Mouse (Mus musculus): Measurements from ENCODE around the gene Gm28778.
A peak's percentile ranks its signal among the peaks of the same experiment; 100 is the strongest.
"Not testable (repeated sequence)": the region's sequence is repeated elsewhere in the genome, so short reads cannot be mapped to it uniquely, and the experiment has no call there.

Gm28778 gene

DNA sequence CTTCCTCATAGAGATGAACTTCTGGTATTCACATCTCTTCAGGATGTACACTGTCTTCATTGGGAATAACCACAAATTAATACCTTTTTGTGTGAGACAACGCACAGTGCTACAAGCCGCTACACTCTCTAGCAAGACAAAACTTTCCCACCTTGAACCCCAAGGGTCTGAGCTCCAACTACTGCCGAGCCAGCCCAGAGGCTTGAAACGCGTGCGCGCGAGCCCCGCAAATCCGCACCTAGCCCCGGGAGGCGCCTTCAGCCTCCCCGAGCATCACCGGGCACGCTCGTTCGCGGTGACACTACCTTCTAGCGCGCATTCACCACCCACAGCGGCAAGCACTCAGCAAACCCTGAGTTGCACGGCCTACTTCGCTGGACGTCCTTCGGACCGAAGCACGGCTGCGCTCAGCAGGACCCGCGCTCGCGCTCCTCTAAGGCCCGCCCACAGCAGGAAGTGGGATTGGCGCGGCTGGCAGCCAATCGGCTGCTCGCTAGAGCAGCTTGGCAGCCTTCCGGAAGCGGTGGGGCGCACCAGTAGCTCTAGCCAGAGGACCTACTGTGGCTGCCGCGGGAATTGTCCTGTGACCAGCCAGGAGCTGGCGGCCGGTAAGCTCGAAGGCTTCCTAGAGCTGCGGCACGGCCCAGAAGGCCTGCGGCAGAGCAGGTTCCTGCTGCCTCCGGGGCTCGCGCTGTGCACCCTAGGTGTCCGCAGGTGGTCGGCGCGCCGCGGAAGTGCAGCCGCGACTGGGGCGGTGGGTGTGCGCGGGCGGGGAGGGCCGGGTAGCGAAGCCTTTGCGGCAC is at the start of gene Gm28778, which contains the start of the genes Pms1 and Ormdl1:
Gm28778 (plus strand) TSS at position 531 of the 803 bp plus-strand sequence.
Pms1 (minus strand) TSS at position 438 of the 803 bp plus-strand sequence.
Ormdl1 (plus strand) TSS at position 515 of the 803 bp plus-strand sequence.
- peak; percentile 83 to 97 for DNase-seq (ENCODE audit: low spot score in 2 of 2)

DNA sequence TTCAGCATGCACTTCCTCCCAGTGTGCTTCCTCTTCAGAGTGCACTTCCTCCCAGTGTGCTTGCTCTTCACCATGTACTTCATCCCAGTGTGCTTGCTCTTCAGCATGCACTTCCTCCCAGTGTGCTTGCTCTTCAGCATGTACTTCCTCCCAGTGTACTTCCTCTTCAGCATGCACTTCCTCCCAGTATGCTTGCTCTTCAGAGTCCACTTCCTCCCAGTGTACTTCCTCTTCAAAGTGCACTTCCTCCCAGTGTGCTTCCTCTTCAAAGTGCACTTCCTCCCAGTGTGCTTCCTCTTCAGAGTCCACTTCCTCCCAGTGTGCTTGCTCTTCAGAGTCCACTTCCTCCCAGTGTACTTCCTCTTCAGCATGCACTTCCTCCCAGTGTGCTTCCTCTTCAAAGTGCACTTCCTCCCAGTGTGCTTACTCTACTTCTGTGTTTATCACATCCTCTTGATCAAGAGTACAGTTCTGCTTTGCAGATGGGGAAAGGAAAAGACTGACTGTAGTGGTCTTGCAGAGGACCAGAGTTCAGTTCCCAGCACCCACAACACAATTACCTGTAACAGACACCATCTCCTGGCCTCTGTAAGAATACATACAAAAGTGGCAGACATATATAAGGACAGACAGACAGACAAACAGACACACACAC is 31.8 kb upstream of the Gm28778 start:
- DNase-seq (ENCODE audit: low spot score in 2 of 2), result not testable (repeated sequence)

DNA sequence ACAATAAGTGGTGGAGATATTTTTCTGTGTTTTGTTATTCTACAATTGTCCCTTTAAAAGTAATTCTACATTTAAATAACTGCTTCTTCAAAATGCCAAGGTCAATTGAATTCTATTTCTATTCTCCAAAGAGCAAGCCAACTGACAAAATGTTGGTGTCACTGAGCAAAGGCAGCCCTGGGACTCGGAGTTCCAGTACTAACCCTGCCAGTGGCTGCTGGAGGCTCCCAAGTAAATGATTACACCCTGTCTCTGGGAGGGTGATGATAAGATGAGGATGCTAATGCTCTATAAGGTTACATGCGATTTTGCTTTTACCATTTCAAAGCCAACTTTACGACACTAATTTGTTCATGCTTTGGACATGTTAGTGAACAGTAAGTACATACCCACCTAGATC is 27.0 kb upstream of the Gm28778 start:
- no peak for DNase-seq (ENCODE audit: low spot score in 2 of 2)

DNA sequence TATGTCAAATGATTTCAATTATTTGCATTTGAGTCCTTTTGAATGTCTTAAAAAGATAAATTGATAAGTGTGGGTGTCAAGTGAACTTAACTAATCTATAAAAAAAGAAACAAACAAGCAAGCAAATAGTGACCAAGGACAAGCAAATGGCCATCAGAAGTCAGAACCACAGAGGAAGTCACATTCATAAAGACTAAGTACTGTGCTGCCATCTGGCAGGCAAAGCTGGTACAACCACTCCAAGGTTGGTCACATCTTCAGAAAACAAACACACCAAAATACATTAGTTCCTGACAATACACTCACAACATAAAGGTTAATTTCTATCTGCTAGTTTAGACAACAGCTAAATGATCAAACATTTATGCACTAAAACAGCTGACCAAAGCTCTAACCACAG is 24.3 kb upstream of the Gm28778 start:
- peak; percentile 3 to 50 for DNase-seq (ENCODE audit: low spot score in 2 of 2)

DNA sequence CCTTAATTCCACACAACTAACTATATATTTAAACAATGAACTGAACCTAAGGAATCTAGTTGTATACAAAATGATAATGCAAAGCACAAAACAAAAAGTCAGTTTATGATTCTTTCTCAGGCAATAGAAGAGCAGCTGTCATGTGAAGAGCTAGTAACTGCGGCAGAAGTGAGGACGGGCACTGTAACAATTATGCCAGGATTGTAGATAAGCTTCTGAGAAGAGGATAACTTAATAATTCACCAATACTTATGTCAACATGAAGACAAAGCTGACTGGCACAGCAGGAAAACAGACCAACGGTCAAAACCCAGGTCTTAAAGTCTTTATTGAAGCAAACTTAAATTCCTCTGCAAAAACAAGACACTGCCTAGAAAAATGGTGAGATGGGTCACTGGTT is 5.7 kb upstream of the Gm28778 start:
- DNase-seq (ENCODE audit: low spot score in 2 of 2), result no peak

DNA sequence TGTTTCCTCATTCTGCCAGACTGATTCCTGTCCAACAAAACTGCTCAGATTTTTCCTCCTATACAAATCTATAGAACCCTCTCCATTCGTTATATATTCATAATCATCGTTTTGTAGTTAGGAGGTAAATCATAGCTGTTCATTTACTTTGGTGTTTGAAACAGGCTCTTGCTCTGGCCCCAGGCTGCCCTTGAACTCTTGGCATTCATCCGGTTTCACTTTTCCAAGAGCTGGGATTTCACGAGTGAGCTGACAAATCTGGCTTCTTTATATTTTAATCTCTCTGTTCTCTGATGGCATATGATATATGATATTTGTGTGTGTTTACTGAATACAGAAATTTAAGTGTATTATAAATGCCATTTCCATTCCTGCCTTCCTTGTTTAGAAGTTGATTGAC is 3.6 kb downstream of the Gm28778 start:
- DNase-seq (ENCODE audit: low spot score in 2 of 2), result no peak

GRCm38 (mm10) chr1:53312989-53313967 is 16.4 kb downstream of the Gm28778 start, which contains the start of gene Osgepl1:
Gene Osgepl1, plus strand, starts transcription at chr1:53313624.
- peak; percentile 54 to 85 for DNase-seq (ENCODE audit: low spot score in 2 of 2)

GRCm38 (mm10) chr1:53321662-53322344 is 24.9 kb downstream of the Gm28778 start:
- no peak for DNase-seq (ENCODE audit: low spot score in 2 of 2)

GRCm38 (mm10) chr1:53323254-53323653 is 26.3 kb downstream of the Gm28778 start:
- no peak for DNase-seq (ENCODE audit: low spot score in 2 of 2)

- no peak for DNase-seq (ENCODE audit: low spot score in 2 of 2)
Observed at GRCm38 (mm10) chr1:53324277-53324676, 27.4 kb downstream of the Gm28778 start.

GRCm38 (mm10) chr1:53324827-53325494 is 28.1 kb downstream of the Gm28778 start:
- DNase-seq (ENCODE audit: low spot score in 2 of 2), result no peak

- not testable (repeated sequence) for DNase-seq (ENCODE audit: low spot score in 2 of 2)
Observed at GRCm38 (mm10) chr1:53333527-53333926, 36.6 kb downstream of the Gm28778 start.

- DNase-seq (ENCODE audit: low spot score in 2 of 2), result no peak
Observed at GRCm38 (mm10) chr1:53335465-53335864, 38.6 kb downstream of the Gm28778 start.

- DNase-seq (ENCODE audit: low spot score in 2 of 2), result not testable (repeated sequence)
Observed at GRCm38 (mm10) chr1:53337403-53337802, 40.5 kb downstream of the Gm28778 start.

- no peak for DNase-seq (ENCODE audit: low spot score in 2 of 2)
Observed at GRCm38 (mm10) chr1:53341071-53341470, 44.2 kb downstream of the Gm28778 start.

DNA sequence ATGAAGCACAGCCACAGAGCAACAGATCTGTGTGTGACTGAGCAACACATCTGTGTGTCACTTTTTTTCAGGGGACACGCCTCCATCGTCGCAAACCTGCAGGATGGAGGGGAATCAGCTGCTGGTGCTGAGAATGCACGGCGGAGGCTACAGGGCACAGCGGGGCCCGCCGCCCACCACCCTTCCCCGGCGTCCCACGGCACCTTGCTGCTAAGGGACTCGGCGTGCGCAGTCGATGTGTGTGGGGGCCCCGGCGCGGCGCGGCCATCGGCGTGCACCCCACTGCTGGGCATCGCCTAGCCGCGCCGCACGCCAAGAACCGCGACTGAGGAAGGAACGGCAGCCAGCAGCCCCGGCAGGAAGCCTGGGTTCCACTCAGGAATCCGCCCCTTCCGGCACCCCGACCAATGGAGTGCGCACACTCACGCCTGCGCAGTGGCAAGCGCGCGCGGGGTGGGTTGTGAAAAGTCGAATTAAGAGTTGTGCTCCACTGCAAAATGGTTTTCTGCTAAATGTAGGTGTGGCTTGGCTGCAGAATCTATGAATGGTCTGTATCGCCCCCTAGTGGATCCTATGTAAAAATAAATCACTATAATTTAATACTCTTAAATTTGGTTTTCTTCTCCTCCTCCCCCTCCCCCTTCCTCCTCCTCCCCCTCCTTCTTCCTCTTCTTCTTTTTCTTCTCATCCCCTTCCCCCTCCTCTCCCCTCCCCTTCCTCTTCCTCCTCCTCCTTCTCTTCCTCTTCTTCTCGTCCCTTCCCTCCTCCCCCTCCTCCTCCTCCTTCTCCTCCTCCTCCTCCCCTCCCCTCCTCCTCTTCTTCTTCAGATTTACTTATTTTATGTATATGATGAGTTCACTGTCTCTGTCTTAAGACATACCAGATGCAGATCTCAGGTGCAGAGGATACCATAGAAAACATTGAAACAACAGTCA is 55.7 kb downstream of the Gm28778 start, which contains the start of the genes Asdurf, Gm28551 and Asnsd1:
Asdurf (minus strand) TSS at position 293 of the 935 bp plus-strand sequence.
Gm28551 (minus strand) TSS at position 341 of the 935 bp plus-strand sequence.
Asnsd1 (minus strand) TSS at position 426 of the 935 bp plus-strand sequence.
- DNase-seq (ENCODE audit: low spot score in 2 of 2), result peak; percentile 93 to 98

DNA sequence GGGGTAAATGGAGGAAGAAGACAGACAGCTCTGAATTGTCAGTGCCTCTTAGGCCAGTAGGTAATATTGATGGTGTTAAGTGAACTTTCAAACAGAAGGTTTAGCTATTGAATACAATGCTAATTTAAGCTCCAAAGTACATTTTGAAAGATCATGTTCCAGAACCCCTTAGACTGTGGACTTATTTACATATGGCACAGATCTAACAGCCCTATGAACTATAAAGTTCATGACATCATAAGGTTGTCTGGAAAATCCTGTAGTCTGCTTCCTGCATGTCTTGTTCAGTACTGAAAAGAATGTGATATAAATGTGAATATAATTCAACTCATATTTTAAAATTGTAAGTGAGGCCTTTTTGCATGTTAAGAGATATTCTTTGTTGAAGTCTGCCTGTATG is 62.1 kb downstream of the Gm28778 start:
- DNase-seq (ENCODE audit: low spot score in 2 of 2), result no peak

All from left cerebral cortex, adult 9 months (tissue).